Mouse (Mus musculus) lung, postnatal 4 days (tissue): ENCODE measurements at regions not wholly inside any gene's neighbourhood (a gene's known extent, or its start where the extent isn't known, plus 50 kb on each side); places are given as distances from the start of the nearest gene placed in this dataset.

Experiments
- DNase-seq, 2 experiments: peaks; one replicate each; pipeline ENCODE4 v3.0.0; 2021

GRCm38 (mm10) chr7:138626061-138626460, 219.8 kb upstream of the Ppp2r2d start:
- no peak for DNase-seq

- no peak for DNase-seq
Measured at GRCm38 (mm10) chr7:138620896-138621655, 223.5 kb upstream of the Tcerg1l start.

GRCm38 (mm10) chr7:138620080-138620684, 222.7 kb upstream of the Tcerg1l start:
- no peak for DNase-seq

GRCm38 (mm10) chr7:138616468-138616867, 218.9 kb upstream of the Tcerg1l start:
- DNase-seq = no peak

GRCm38 (mm10) chr7:138609605-138610004, 212.1 kb upstream of the Tcerg1l start:
- no peak for DNase-seq

- DNase-seq = no peak
Measured at GRCm38 (mm10) chr7:138609124-138609523, 211.6 kb upstream of the Tcerg1l start.

- DNase-seq = no peak
Measured at GRCm38 (mm10) chr7:138606363-138606964, 208.9 kb upstream of the Tcerg1l start.

GRCm38 (mm10) chr7:138605923-138606322, 208.4 kb upstream of the Tcerg1l start:
- no peak for DNase-seq

- DNase-seq = no peak
Measured at GRCm38 (mm10) chr7:138601749-138602148, 204.2 kb upstream of the Tcerg1l start.

- no peak for DNase-seq
Measured at GRCm38 (mm10) chr7:138593344-138593743, 195.8 kb upstream of the Tcerg1l start.

- no peak for DNase-seq
Measured at GRCm38 (mm10) chr7:138567352-138567751, 169.8 kb upstream of the Tcerg1l start.

- DNase-seq = no peak
Measured at GRCm38 (mm10) chr7:138551629-138552028, 154.1 kb upstream of the Tcerg1l start.

GRCm38 (mm10) chr7:138547881-138548280, 150.4 kb upstream of the Tcerg1l start:
- no peak for DNase-seq

GRCm38 (mm10) chr7:138538048-138538831, 140.7 kb upstream of the Tcerg1l start:
- no peak for DNase-seq

- no peak for DNase-seq
Measured at GRCm38 (mm10) chr7:138526143-138526542, 128.6 kb upstream of the Tcerg1l start.

- no peak for DNase-seq
Measured at GRCm38 (mm10) chr7:138524936-138525335, 127.4 kb upstream of the Tcerg1l start.

- DNase-seq = no peak
Measured at GRCm38 (mm10) chr7:138514171-138514570, 116.6 kb upstream of the Tcerg1l start.

- DNase-seq = no peak
Measured at GRCm38 (mm10) chr7:138505205-138505604, 107.7 kb upstream of the Tcerg1l start.

- DNase-seq = no peak
Measured at GRCm38 (mm10) chr7:138503986-138504385, 106.5 kb upstream of the Tcerg1l start.

- no peak for DNase-seq
Measured at GRCm38 (mm10) chr7:138503016-138503415, 105.5 kb upstream of the Tcerg1l start.

GRCm38 (mm10) chr7:138501347-138502014, 104.0 kb upstream of the Tcerg1l start:
- no peak for DNase-seq

- DNase-seq = no peak
Measured at GRCm38 (mm10) chr7:138497771-138498170, 100.2 kb upstream of the Tcerg1l start.

- no peak for DNase-seq
Measured at GRCm38 (mm10) chr7:138497202-138497601, 99.7 kb upstream of the Tcerg1l start.
